Mouse (Mus musculus) spleen, adult 2 months (tissue): Measurements from ENCODE around the gene Cd300lg. TPM values are rescaled to one million over a fixed set of nuclear protein-coding genes. Genes with fewer than 3 reads are reported as not detected.

ENCODE experiments used
- DNase-seq, 2 experiments: peaks; one replicate each; pipeline versions ENCODE4 v3.0.0 to v3.0.0-alpha.2; 2012 to 2021; ENCODE audit warnings: low spot score in 2 of 2, low read depth in 1 of 2
- H3K27ac ChIP-seq: fragments of 200-500 bp; 2 replicates; pipeline ENCODE4 v1.5.1; 2012; ENCODE audit warnings: low read length, inconsistent platforms; ENCODE audit not compliant: insufficient read depth
- H3K27me3 ChIP-seq: fragments of 200-500 bp; 2 replicates; pipeline ENCODE4 v1.6.1; 2012; ENCODE audit warnings: mild to moderate bottlenecking, moderate library complexity, low read length, inconsistent platforms; ENCODE audit not compliant: control insufficient read depth, insufficient read depth
- H3K36me3 ChIP-seq: fragments of 200-500 bp; 2 replicates; pipeline ENCODE4 v1.6.1; 2012; ENCODE audit warnings: mild to moderate bottlenecking, low read length, inconsistent platforms; ENCODE audit not compliant: control insufficient read depth, insufficient read depth
- H3K4me1 ChIP-seq: fragments of 200-500 bp; 2 replicates; pipeline ENCODE4 v1.6.1; 2011; ENCODE audit warnings: inconsistent platforms; ENCODE audit not compliant: control insufficient read depth, insufficient read depth, insufficient read length
- H3K4me3 ChIP-seq: fragments of 200-500 bp; 2 replicates; pipeline ENCODE4 v1.5.1; 2011; ENCODE audit warnings: mild to moderate bottlenecking, inconsistent platforms; ENCODE audit not compliant: insufficient read depth, insufficient read length; ENCODE audit errors: extremely low read depth
- CTCF ChIP-seq: fragments of 200-500 bp; IDR thresholded peaks from 2 replicates; pipeline ENCODE4 v1.5.1; 2011; ENCODE audit warnings: mild to moderate bottlenecking, inconsistent platforms; ENCODE audit not compliant: insufficient read depth, insufficient read length, insufficient replicate concordance; ENCODE audit errors: extremely low read depth
- POLR2A ChIP-seq: fragments of 200-500 bp; IDR thresholded peaks from 2 replicates; pipeline ENCODE4 v1.6.1; 2011; ENCODE audit warnings: low read depth, low read length, inconsistent platforms
- WGBS: fragments of 180-500 bp; shearing (Covaris S2); methylation state at CpG from one replicate; pipeline ENCODE4 v1.1.7; 2018; 5-methylcytosine and 5-hydroxymethylcytosine counted together
- polyA plus RNA-seq: library from polyadenylated mRNA; depleted of rRNA; stranded (reverse); fragments of >200 nt; gene quantifications from 2 replicates; pipeline ENCODE4 v1.2.3, GENCODE M21; 2012; rRNA removed

Gene Cd300lg
- polyA plus RNA-seq, 1 experiment: 12.8 TPM

DNA sequence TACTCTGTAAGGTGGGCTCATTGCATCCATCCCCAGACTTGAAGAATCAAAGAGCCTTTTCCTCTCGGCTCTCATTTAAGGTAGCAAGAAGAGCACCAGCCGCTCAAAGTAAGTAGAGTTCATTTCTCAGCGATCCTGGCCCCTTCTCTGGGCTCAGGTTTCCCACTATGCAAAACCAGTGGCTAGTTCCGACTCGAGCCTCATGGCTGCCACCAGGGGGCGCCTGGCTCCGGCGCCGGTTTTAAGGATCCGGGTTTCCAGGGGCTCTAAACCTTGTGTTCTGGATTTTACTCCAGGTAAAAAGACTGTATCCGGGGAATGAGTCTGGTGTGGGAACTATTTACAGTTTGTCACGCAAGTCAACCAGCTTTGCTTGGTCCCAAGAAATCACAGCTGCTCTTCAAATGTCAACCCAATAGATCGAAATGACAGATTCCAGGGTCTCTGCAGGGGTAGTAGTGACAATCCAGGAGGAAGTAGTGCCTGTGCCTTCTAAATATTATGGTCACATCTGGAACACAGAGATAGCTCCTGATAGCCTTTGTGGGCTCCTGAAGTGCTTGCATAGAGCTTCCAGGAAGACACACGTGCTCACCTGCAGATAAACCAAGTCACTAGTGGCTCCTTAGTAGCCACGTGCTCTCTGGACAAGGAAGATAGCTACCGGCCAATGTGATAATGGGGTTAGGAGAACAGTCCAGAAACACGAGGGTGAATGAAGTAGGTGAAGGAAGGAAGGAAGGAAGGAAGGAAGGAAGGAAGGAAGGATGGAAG is 61.4 kb downstream of the Cd300lg start:
- TF ChIP-seq POLR2A (no peak), CTCF (peak; percentile 78)
- no peaks in the 10 kb centered on the region for H3K4me1 ChIP-seq
- 11% methylated on average over 17 of the region's 17 CpGs for WGBS
- H3K4me3 ChIP-seq: no peak overlapping the region
- H3K36me3 ChIP-seq: no peaks in the 10 kb centered on the region
- H3K27ac ChIP-seq: no peak overlapping the region
- H3K27me3 ChIP-seq: peaks cover 3% of the 10 kb centered on the region
- DNase-seq: peak in 1 of 2 experiments; percentile 22

Other genes with a start within 250 kb of the Cd300lg start
- 0.22 and 0.40 TPM in 2 replicates for gene Meox1, start 147.1 kb upstream of the Cd300lg start, polyA plus RNA-seq
- 0.05 and 0.20 TPM in 2 replicates for gene Sost, start 74.5 kb upstream of the Cd300lg start, polyA plus RNA-seq
- gene Cfap97d1, start 57.2 kb upstream of the Cd300lg start, polyA plus RNA-seq: not detected in 2 replicates
- gene Dusp3, start 54.5 kb upstream of the Cd300lg start, polyA plus RNA-seq: 46.5 and 65.0 TPM in 2 replicates
- gene Mpp3, start 13.0 kb upstream of the Cd300lg start, polyA plus RNA-seq: 2.1 and 2.7 TPM in 2 replicates
- 7.5 TPM in 2 replicates for gene Mpp2, start 47.0 kb downstream of the Cd300lg start, polyA plus RNA-seq
- gene Ppy, start 59.8 kb downstream of the Cd300lg start, polyA plus RNA-seq: 0.29 and 0.50 TPM in 2 replicates
- 0.72 TPM in 1 of 2 replicates, not detected in the other for gene Pyy, start 66.3 kb downstream of the Cd300lg start, polyA plus RNA-seq
- 0.20 and 0.58 TPM in 2 replicates for gene Nags, start 104.0 kb downstream of the Cd300lg start, polyA plus RNA-seq
- 15.2 and 18.5 TPM in 2 replicates for gene Tmem101, start 114.9 kb downstream of the Cd300lg start, polyA plus RNA-seq
- gene Lsm12, start 143.8 kb downstream of the Cd300lg start, polyA plus RNA-seq: 18.0 and 22.7 TPM in 2 replicates
- gene G6pc3, start 148.1 kb downstream of the Cd300lg start, polyA plus RNA-seq: 63.9 and 72.3 TPM in 2 replicates
- gene Hdac5, start 188.7 kb downstream of the Cd300lg start, polyA plus RNA-seq: 71.9 and 97.7 TPM in 2 replicates
- 1.9 and 4.5 TPM in 2 replicates for gene BC030867, start 207.4 kb downstream of the Cd300lg start, polyA plus RNA-seq
- gene Asb16, start 227.2 kb downstream of the Cd300lg start, polyA plus RNA-seq: 0.13 and 0.19 TPM in 2 replicates
- gene Tmub2, start 243.4 kb downstream of the Cd300lg start, polyA plus RNA-seq: 31.6 and 41.1 TPM in 2 replicates